Mouse (Mus musculus): ENCODE measurements around the gene Rdh16f2.

DNA sequence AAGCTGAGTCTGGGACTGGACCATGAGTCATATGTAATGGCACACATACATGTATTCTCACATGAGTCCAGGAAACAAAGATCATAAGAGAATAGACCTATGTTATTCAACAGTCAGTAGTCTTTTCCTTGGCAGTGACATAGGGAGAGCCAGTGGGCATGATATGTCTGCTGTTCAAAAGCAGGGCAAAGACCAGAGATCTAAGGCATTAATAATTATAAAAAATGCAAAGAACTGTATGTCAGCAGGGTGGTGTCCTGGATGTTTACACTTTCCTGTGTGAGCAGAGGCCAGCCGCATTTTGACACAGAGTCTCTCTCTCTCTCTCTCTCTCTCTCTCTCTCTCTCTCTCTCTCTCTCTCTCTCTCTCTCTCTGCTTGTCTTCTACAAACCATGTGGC is 16.6 kb upstream of the Rdh16f2 start, which contains the start of gene Rdh19:
- TF ChIP-seq POLR2A (IDR thresholded peaks at IDR 0.05; ENCODE audit: insufficient read depth, low read length) (no peak), CTCF (IDR thresholded peaks at IDR 0.05; ENCODE audit: low read depth, low read length) (no peak)
